Mouse (Mus musculus) liver, adult 2 months (tissue): ENCODE measurements at regions not wholly inside any gene's neighbourhood (a gene's known extent, or its start where the extent isn't known, plus 50 kb on each side); places are given as distances from the start of the nearest gene placed in this dataset.

Source experiments
- DNase-seq: peaks from one replicate; pipeline ENCODE4 v3.0.0-alpha.2; 2011; ENCODE audit warnings: low read depth, low spot score; ENCODE audit errors: extremely low read depth
- H3K27ac ChIP-seq: fragments of 200-500 bp; replicated peaks from 2 replicates; pipeline ENCODE4 v1.5.1; 2012; ENCODE audit warnings: low read depth, mild to moderate bottlenecking, control low read depth, inconsistent platforms, low read length; ENCODE audit not compliant: insufficient read depth
- H3K27me3 ChIP-seq: fragments of 200-500 bp; 2 replicates; pipeline ENCODE4 v1.6.1; 2012; ENCODE audit warnings: mild to moderate bottlenecking, moderate library complexity, low read length, inconsistent platforms; ENCODE audit not compliant: control insufficient read depth, insufficient read depth
- H3K36me3 ChIP-seq: fragments of 200-500 bp; 2 replicates; pipeline ENCODE4 v1.6.1; 2012; ENCODE audit warnings: low read length, inconsistent platforms; ENCODE audit not compliant: control insufficient read depth, insufficient read depth
- H3K4me1 ChIP-seq: fragments of 200-500 bp; 2 replicates; pipeline ENCODE4 v1.6.1; 2011; ENCODE audit warnings: low read length; ENCODE audit not compliant: control insufficient read depth, insufficient read depth
- H3K4me3 ChIP-seq: fragments of 200-500 bp; 2 replicates; pipeline ENCODE4 v1.5.1; 2011; ENCODE audit warnings: low read depth, mild to moderate bottlenecking, control low read depth, low read length, moderate library complexity; ENCODE audit not compliant: insufficient read depth
- H3K79me2 ChIP-seq: fragments of 200-500 bp; 2 replicates; pipeline ENCODE4 v1.6.1; 2012; ENCODE audit warnings: inconsistent platforms, mild to moderate bottlenecking, low read length, moderate library complexity; ENCODE audit not compliant: control insufficient read depth, insufficient read depth
- H3K9ac ChIP-seq: fragments of 200-500 bp; 2 replicates; pipeline ENCODE4 v1.6.1; 2012; ENCODE audit warnings: low read depth, mild to moderate bottlenecking, control low read depth, inconsistent platforms, low read length
- CTCF ChIP-seq: fragments of 200-500 bp; IDR thresholded peaks from 2 replicates; pipeline ENCODE4 v1.5.1; 2011; ENCODE audit warnings: low read depth, low read length, control low read depth
- POLR2A ChIP-seq: fragments of 200-500 bp; IDR thresholded peaks from 2 replicates; pipeline ENCODE4 v1.6.1; 2011; ENCODE audit warnings: low read length, control low read depth; ENCODE audit not compliant: insufficient read depth; ENCODE audit errors: extremely low read depth
- WGBS: fragments of 180-500 bp; shearing (Covaris S2); methylation state at CpG from one replicate; pipeline ENCODE4 v1.1.7; 2018; 5-methylcytosine and 5-hydroxymethylcytosine counted together

DNA sequence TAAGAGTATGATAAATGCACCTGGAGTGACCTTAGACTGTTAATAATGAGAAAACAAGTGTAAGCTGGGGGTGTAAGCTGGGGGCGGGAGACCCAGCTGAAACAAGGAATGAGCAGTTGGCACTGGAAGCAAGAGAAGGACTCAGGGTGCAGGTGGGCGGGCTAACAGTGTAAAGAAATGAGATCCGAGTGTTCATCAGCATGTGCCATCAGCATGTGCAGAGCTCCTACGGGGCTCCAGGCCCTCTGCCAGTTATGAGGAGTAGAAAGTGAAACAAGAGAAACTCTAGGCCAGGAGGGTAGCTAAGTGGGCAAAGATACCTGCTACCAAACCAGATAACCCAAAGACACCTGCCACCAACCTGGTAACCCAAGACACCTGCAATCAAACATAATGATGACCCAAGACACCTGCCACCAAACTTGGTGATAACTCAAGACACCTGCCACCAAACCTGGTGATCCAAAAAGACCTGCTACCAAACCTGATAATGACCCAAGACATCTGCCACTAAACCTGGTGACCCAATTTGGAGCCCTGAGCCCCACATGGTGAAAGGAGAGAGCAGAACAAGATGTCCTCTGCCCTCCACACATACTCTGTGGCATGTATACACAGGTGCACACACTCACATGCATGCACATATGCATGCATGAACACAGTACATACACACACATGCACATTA is 120.1 kb upstream of the Ctnnb1 start:
- no peak overlapping the region for H3K4me3 ChIP-seq
- H3K79me2 ChIP-seq, result no peaks in the 10 kb centered on the region
- H3K4me1 ChIP-seq, result no peaks in the 10 kb centered on the region
- H3K36me3 ChIP-seq, result no peaks in the 10 kb centered on the region
- DNase-seq, result no peak
- WGBS, result 75% methylated on average over 4 of the region's 4 CpGs
- no peaks in the 10 kb centered on the region for H3K27me3 ChIP-seq
- no peak overlapping the region for H3K27ac ChIP-seq
- no peak overlapping the region for H3K9ac ChIP-seq
- TF ChIP-seq CTCF (no peak), POLR2A (no peak)

DNA sequence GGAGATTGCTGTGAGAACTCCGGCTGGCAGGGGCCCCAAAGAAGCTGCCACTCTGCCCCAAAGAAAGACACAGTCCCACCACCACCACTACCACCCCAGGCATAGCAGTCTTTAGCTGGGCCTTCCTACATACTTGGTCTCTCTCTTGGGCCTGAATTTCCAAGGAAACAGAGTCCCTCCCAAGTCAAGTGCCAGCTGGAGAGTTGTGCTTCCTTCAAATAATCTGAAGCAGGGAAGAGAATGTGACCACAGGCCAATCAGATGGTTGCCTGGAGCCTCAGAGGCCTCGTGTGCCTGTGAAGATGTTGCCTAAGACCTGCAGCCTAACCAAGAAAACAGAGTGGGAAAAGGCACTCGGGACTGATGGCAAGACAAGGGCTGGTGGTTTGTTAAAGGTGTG is 117.5 kb upstream of the Ctnnb1 start:
- TF ChIP-seq POLR2A (no peak), CTCF (no peak)
- H3K4me1 ChIP-seq, result no peaks in the 10 kb centered on the region
- no peak overlapping the region for H3K4me3 ChIP-seq
- DNase-seq, result no peak
- H3K27ac ChIP-seq, result no peak overlapping the region
- H3K79me2 ChIP-seq, result no peaks in the 10 kb centered on the region
- H3K36me3 ChIP-seq, result no peaks in the 10 kb centered on the region
- H3K9ac ChIP-seq, result no peak overlapping the region
- no peaks in the 10 kb centered on the region for H3K27me3 ChIP-seq
- WGBS, result 79% methylated on average over 3 of the region's 3 CpGs

DNA sequence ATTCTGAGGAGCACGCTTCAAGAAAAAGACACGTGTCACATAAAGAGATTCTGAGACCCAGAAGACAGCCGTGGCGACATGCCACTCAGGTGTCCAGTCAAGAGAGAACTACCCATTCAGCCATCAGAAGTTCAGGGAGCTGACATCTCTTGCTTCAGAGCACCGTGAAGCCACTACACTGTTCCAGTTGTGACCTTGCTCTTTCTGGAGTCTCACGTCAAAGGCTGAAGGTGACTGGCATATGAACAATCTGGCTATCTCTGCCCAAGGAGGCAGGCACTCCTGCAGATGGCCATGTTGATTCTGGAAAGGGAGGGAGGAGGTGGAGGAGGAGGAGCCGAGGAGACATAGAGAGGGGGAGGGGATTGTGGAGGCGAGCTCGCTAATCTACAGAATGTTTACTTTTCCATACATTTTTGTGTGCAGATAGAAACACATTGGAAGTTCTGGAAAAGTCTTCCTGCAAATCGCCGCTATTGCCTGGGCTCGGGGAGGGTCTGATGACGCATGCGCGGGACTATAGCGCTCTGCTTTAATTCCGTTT is 116.3 kb upstream of the Ctnnb1 start:
- 58% methylated on average over 17 of the region's 17 CpGs for WGBS

DNA sequence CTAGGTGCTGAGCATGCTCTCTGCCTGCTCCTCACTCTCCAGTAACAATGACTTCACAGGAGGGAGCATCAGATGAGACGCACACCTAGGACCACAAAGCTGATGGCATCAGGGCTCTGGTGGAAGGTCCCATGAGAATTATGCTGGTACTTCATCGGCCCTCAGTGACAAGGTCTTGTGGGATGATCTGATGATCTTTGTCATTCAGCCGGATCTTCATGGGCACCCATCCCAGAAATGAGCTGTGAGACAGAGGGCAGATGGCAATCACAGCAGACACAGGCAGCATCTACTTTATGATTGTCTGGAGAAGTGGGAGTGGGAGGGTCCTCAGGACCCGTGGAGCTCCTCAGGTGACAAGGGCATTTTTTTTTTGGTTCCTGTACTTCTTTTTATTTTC is 114.7 kb upstream of the Ctnnb1 start:
- Histone ChIP-seq H3K27me3 (no peaks in the 10 kb centered on the region), H3K79me2 (no peaks in the 10 kb centered on the region), H3K9ac (no peak overlapping the region), H3K4me1 (no peaks in the 10 kb centered on the region), H3K4me3 (no peak overlapping the region), H3K36me3 (no peaks in the 10 kb centered on the region), H3K27ac (no peak overlapping the region)
- TF ChIP-seq POLR2A, result no peak
- no peak for TF ChIP-seq CTCF
- no peak for DNase-seq
- 72% methylated on average over 4 of the region's 4 CpGs for WGBS

More for the DNA sequence above, 116.3 kb upstream of the Ctnnb1 start:
- Histone ChIP-seq H3K27me3 (no peaks in the 10 kb centered on the region), H3K9ac (no peak overlapping the region), H3K36me3 (no peaks in the 10 kb centered on the region), H3K4me3 (no peak overlapping the region), H3K79me2 (no peaks in the 10 kb centered on the region), H3K27ac (no peak overlapping the region), H3K4me1 (no peaks in the 10 kb centered on the region)
- TF ChIP-seq CTCF (no peak), POLR2A (no peak)
- no peak for DNase-seq

DNA sequence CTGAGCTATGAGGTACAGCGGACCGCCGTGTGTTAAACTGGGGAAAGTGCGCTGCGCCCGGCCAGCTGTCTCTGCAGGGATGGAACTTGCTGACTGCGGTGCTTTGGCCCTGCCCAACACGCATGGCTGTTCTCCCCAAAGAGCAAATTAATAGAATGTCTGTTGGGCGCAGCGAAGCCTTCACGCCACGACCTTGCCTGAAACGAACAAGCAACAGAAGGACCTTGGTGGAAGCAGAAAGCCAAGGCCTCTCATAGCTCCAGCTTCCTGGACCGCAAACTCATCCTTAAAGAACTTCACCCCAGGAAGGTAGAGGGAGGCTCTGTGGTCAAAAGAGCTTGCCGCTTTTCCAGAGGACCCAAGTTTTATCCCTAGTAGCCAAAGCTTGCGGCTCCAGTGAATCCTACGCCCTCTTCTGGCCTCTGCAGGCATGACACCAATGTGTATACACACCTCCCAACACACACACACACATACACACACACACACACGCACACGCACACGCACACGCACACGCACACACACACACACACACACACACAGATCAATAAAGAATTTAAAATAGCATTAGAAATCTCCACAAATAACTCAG is 110.2 kb upstream of the Ctnnb1 start:
- no peak for DNase-seq
- WGBS, result 96% methylated on average over 22 of the region's 22 CpGs
- no peaks in the 10 kb centered on the region for H3K79me2 ChIP-seq
- no peaks in the 10 kb centered on the region for H3K4me1 ChIP-seq
- H3K9ac ChIP-seq, result no peak overlapping the region
- H3K36me3 ChIP-seq, result no peaks in the 10 kb centered on the region
- H3K4me3 ChIP-seq, result no peak overlapping the region
- no peaks in the 10 kb centered on the region for H3K27me3 ChIP-seq
- H3K27ac ChIP-seq, result no peak overlapping the region
- no peak for TF ChIP-seq CTCF
- no peak for TF ChIP-seq POLR2A

DNA sequence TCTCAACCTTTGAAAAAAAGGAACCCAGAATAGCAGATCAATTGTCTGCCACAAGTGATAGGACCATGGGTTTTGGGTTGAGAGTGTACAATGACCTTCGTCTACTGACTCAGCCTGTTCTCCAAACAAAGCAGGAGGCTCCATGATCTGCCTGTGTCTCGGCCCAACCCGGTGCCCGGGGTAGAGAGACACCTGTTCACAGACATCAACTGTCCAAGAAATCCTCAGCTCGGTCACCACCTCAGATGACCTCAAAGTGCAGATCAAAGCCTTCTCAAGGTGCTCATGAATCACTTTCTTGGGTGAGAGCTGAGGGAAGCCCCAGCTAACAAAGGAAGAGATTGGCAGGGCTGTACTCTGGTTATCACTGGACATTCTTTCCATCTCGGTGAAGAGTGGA is 108.1 kb upstream of the Ctnnb1 start:
- H3K36me3 ChIP-seq, result no peaks in the 10 kb centered on the region
- no peaks in the 10 kb centered on the region for H3K79me2 ChIP-seq
- no peak overlapping the region for H3K4me3 ChIP-seq
- no peaks in the 10 kb centered on the region for H3K4me1 ChIP-seq
- no peak for TF ChIP-seq CTCF
- TF ChIP-seq POLR2A, result no peak
- DNase-seq, result no peak
- H3K27ac ChIP-seq, result no peak overlapping the region
- no peaks in the 10 kb centered on the region for H3K27me3 ChIP-seq
- no peak overlapping the region for H3K9ac ChIP-seq
- 66% methylated on average over 6 of the region's 6 CpGs for WGBS
